Mouse (Mus musculus): ENCODE measurements around the gene Leng9. TPM values are rescaled to one million over a fixed set of nuclear protein-coding genes. Genes with fewer than 3 reads are reported as not detected.

The Leng9 gene
- total RNA-seq, 2 experiments from 2014 or later = 9.1 to 10.8 TPM

DNA sequence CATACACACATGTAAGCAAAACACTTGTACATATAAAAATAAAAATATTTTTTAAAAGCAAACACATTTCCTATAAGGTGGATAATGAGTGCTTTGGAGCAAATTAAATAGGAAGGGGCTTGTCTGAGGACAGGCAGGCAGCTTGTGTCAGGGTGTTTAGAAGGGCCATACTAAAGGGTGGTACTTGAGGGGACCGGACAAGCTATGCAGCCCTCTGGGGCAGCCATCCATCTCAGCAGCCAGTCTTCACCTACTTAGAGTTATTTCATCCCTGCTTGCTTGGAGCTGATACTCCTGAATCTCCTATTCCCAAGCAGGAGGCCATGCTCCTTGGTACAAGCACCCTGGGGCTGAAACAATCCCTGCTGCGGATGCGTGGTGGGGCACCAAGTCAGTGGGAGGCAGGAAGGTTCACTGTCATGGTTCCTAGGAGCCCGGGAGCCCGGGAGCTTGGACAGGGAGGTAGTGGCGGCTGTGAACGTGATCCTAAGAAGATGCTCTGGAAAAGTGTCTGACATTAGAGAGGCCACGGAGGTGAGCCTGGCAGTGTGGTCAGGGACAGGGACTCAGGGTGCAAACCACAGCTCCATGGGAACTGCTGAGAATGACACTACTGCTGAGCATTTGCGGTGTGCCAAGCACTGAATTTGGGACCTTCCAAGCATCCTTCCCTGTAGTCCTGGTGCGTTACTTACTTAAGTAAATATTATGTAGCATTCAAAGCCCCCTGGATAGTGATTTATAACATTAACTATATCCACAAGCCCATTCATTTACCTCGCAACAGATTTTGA is 23.0 kb downstream of the Leng9 start:
- DNase-seq (ENCODE audit: low spot score in 2 of 2) = no peak

DNA sequence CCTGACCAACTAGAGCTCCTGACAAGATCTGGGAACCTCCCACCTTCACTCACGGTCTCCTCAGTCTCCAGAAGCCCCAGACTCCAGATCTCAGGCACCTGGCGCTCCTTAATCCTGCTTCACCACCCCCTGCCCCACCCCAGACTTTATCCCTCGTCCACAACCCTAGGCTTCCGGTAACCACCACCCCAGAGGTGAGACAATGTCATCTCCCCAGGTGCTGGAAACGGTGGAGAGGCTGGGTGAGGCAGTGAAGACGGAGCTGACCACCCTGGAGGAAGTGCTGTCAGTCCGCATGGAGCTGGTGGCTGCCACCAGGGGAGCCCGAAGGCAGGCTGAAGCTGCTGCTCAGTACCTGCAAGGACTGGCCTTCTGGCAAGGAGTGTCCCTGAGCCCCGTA is 24.9 kb downstream of the Leng9 start:
- DNase-seq (ENCODE audit: low spot score in 2 of 2) = no peak

DNA sequence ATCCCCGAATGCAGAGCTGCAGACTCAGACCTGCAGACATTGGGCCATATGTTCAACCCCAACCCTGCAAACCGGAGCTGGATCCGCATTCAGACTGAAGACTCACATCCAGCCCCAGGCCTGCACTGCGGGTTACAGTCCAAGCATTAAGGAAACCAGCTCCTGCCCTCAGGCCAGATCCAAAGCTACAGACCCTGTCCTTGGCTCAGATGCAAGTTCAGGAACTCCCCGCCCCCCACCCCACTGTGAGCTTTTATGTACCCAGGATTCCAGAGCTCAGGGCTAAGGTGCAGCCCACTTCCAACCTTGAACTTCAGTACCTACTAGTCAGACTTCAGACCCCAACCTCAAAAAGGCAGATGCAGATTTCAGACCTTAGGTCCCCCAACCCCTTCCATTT is 25.3 kb downstream of the Leng9 start:
- no peak for DNase-seq (ENCODE audit: low spot score in 2 of 2)

DNA sequence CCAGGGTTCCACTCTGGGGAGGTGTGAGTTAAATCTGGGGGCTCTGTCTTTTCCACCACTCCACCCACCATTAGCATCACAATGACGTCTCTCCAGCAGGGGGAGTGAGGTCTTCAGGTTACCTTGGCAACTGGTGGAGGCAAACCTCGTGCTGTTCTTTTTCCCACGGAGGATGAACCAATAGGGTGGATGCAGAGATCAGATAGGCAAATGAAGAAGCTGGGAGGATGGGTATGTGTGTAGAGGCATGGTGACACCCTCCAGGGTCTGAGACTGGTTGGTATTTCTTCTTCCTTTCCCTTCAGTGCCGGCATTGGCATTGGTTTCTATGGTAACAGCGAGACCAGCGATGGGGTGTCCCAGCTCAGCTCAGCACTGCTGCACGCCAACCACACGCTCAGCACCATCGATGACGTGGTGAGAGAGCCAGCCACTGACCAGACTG is 25.8 kb downstream of the Leng9 start:
- DNase-seq (ENCODE audit: low spot score in 2 of 2) = no peak

DNA sequence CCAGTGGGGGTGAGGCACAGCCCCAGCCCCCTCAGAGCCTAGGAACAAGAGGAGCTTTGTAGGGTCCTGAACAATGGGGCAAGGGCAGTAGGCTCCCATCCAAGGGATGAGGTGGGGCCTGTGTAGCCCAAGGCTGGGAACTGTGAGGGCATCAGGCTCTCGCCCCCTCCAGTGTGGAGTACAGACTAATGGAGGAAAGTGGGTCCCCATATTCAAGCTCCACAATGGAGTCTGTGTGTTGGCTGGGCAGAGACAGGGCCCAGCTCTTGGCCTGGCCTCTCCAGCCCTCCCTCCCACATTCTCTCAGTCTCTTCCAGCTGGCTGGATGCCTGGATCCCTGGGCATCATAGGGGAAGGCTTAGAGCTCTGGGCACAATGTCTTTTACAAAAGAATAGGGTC is 26.4 kb downstream of the Leng9 start:
- no peak for DNase-seq (ENCODE audit: low spot score in 2 of 2)

DNA sequence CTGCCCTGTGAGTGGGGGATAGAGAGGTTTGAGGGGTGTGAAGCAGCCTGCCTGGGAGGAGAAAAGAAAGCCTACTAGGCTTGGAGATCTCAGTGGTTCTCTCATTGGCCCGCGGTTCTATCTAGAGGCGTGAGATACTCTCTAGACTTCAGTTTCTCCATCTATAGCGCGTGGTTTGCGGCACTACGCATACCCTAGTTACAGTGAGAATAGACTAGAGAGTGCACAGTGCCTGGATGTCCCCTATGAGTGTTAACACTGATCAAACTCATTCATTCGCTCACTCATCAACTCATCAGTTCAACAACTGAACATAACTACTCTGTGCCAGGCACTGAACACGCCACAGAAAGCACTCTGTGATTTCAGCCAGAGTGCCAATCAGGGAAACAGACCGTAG is 27.4 kb downstream of the Leng9 start:
- DNase-seq (ENCODE audit: low spot score in 2 of 2) = no peak

DNA sequence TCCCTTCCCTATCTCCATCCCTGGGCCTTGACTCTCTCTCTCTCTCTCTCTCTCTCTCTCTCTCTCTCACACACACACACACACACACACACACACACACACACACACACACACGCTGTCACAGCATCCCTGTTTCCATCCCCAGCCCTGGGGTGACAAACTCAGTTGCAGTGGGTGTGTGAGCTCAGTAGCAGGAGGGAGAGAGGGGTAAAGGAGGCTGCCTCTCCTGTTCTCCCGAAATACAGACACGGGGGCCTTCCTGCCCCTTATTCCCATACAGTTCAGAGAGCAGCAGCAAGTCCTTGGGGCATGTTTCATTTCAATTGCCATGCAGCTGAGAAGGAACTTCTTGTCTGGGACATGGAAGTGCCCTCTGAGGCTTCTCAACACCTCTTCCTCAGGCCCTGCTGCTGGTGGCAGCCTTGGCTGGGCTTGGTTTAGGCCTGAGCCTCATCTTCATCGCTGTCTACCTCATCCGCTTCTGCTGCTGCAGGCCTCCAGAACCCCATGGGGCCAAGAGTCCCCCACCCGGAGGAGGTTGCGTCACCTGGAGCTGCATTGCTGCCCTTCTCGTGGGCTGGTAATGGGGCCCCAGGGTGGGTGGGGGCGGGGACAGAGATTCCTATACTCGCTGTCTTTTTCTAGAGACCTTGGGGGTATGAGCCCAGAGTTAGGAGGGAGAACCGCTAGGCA is 28.0 kb downstream of the Leng9 start:
- DNase-seq (ENCODE audit: low spot score in 2 of 2) = no peak

DNA sequence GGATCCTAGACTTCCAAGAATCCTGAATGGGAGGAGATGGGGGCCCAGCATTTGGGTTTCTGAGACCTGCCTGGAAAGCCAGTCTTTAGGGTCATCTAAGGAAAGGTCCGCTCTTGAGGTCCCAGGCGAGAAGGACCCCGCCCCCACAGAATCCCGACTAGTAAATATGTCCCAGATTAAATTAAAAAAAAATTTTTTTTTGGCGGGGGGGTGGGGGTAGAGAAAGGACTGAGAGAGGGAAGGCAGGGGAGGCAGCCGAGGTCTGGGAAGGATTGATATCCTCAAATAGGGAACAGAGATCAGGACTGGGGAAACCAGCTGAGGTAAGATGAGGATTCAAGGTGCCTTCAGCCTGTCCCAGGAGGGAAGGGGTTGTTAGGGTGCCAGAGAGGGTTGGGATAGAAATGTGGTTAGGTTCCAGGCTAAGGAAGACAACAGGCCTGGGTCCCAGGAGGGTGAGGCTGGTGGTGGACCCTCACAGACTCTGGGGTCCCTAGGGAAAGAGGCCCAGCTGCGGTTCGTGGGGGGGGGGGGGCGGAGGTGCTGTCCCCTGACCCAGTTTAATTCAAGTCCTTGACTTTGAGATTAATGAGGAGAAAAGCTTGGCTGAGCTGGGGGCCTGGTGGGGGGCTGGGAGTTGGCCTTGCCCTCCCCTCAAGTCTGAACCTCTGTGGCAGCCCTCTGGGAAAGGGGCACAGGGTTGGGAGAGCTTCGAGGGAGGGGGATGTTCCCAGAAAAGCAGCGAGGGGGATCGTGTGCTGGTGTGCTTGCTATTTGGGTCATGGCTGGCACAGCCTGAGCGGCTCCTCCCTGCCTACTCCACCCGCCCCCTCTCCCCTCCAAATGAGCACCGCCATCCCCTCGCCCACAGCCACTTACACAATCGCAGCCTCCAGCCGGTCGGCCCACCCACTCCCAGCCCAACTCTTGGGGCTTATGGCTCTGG is 29.9 kb downstream of the Leng9 start:
- no peak for DNase-seq (ENCODE audit: low spot score in 2 of 2)

DNA sequence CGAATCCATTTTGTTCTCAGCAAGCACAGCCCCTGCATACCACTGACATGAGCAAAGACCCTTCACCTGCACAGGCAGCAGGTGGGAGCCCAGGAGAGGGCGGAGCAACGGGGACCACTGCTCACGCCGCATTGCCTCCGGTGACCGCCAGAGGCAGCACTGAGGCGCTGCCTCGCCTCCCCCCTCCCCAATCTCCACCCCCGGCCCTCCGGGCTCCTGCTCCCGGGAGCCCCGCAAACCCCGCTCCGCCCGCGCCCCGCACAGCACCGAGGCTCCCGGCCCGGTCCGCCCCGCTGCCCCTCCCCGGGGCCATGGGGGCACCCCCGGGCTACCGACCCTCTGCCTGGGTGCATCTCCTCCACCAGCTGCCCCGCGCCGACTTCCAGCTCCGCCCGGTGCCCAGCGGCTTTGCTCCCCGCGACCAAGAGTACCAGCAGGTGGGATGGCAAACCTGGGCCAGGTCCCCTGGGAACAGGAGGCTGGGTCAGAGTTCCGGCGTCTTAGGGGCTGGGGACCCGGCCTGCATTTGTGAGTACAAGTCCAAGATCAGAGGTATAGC is 30.8 kb downstream of the Leng9 start, which contains the start of gene Ttyh1:
Gene Ttyh1, plus strand, starts transcription at position 65 of the 559 bp plus-strand sequence.
- no peak for DNase-seq (ENCODE audit: low spot score in 2 of 2)

DNA sequence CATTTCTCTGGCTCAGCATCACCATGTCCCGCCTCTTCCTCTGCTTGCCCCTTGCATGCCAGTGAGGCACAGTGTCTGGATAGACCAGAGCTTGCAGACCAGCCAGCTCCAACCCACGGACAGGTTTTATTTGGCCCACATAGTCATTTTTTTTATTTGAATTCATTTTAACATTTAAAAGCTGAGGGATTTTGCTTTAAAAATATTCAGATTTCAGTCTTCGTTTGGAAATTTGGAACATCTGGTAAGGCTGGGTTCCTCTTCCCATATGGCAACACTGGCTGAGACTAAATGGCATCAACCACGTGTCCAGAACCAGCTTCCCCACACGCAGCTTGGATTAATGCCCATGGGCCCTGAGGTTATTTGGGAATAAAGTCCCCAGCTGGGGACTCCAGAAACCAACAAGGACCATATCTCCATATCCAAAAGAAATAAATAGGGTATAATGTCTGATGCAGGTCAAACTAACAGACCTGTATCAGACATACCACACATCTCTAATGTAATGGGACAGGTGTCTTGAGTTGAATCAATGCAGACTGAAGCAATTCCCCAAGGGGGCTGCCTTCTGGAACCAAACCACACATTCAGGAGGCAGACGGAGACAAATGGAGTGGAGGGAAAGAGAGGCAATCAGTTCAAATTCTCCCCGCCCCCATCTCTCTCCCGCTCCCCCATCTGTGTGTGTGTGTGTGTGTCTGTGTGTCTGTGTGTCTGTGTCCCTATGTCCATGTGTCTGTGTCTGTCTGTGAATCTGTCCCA is 32.9 kb downstream of the Leng9 start:
- DNase-seq (ENCODE audit: low spot score in 2 of 2) = no peak

DNA sequence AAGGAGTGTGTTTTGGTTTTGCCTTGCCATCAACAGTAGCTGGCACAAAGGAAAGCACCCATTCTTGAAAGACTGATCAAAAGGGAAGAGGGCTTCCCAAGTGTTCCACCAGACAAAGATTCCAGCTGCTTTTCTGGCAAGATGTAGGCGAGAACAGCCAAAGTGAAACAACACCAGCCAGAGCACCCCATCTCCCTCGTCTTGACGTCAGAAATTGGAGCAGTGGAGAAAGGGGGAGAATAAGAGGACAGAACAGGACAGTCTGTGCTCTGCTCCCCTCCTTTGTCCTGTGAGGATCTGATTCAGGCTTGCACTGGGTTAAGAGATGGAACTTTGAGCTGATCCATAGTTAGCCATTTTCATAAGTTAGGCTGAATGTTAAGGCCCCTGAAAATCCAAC is 38.4 kb downstream of the Leng9 start:
- no peak for DNase-seq (ENCODE audit: low spot score in 2 of 2)

DNA sequence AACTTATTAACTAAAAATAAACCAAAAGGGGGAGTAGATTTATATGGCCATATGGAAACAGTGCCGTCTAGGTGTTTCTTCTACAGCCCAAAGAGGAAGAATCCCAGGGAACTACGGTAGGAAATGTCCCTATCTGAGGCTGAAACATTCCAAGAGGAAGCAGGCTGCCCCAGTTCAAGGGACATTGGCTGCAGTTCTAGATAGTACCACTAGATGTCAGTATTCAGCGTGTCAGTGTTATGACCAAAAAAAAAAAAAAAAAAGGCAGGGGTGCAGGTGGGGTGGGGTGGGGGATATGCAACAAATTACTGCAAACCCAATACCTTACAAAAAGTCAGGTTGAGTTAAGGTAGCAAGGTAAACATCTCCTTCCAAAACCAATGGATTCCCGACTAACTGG is 46.8 kb downstream of the Leng9 start:
- no peak for DNase-seq (ENCODE audit: low spot score in 2 of 2)

DNA sequence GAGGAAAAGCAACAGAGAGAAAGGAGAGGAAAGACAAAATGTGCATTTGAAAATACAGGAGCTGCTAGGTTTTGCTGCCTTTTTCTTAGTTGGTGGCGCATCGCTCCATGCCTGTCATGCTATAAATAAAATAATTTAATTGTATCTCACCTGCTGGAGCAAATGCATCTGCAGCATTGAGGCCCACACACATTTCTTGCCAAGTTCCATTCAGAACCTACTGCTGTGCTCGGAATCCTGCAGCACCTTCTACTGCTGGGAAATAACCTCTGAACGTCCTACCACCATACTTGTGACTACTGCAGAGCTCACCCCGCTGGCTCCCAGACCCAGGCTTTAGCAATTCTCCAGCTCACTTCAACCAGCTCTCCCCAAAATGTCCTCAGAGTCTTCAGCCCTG is 49.0 kb downstream of the Leng9 start:
- DNase-seq (ENCODE audit: low spot score in 2 of 2) = no peak

DNA sequence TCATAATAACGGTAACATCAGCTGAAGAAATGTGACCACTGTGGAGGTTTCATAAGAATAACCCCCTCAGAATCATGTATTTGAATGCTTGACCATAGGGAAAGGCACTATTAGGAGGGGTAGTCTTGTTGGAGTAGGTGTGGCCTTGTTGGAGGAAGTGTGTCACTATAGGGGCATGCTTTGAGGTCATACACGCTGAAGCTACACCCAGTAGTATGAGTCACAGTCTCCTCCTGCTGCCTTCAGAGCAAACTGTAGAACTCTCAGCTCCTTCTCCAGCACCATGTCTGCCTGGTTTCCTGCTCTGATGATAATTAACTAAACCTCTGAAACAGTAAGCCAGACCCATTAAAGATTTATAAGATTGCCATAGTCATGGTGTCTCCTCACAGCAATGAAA is 51.3 kb downstream of the Leng9 start:
- DNase-seq (ENCODE audit: low spot score in 2 of 2) = no peak

DNA sequence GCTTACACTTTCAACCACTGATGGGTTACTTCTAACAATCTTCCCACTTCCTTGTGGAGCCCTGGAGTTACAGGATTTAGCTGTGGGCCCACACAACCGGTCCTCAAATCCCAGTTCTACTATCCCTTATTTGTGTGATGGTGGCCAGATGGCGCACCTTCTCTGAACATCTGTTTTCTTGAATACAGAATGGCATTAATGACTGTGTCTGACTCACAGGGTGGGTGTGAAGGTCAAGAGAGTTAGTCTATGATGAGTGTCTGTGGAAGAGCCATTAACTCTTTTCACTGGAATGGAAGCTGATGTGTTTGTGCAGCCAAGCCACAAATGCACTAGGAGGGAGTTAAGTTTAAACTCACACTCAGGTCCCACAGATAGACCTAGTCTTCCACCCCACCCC is 51.9 kb downstream of the Leng9 start:
- DNase-seq (ENCODE audit: low spot score in 2 of 2) = no peak

Other genes starting within 250 kb of the Leng9 start
- gene Lilra6, start 234.9 kb downstream of the Leng9 start, total RNA-seq (2021) = under 1 TPM; 0.17 to 0.38 TPM
- gene Lair1, start 87.2 kb downstream of the Leng9 start, total RNA-seq (2021) = 1 to 10 TPM; 2.1 to 4.3 TPM
- 1 to 10 TPM; 1.3 to 1.9 TPM for gene Ttyh1, start 31.0 kb downstream of the Leng9 start, total RNA-seq (2021)
- gene Leng8, start 13.3 kb downstream of the Leng9 start, total RNA-seq (2021) = 100 to 1,000 TPM in 1 of 2 experiments, 10 to 100 TPM in 1; 86.8 to 106 TPM
- 10 to 100 TPM; 22.9 to 26.9 TPM for gene Cdc42ep5, start 14.5 kb upstream of the Leng9 start, total RNA-seq (2021)
- 1 to 10 TPM; 3.3 to 5.4 TPM for gene Lilra5, start 87.4 kb upstream of the Leng9 start, total RNA-seq (2021)
- gene Ncr1, start 187.3 kb upstream of the Leng9 start, total RNA-seq (2021) = under 1 TPM; 0.26 to 0.27 TPM
- gene Gp6, start 247.4 kb upstream of the Leng9 start, total RNA-seq (2021) = under 1 TPM; 0.03 to 0.10 TPM